Mouse (Mus musculus) liver, postnatal 0 days (tissue): ENCODE results near the gene Gm37240. TPM values are rescaled to one million over a fixed set of nuclear protein-coding genes. Genes with fewer than 3 reads are reported as not detected.
A peak's percentile ranks its signal among the peaks of the same experiment; 100 is the strongest.
"Not testable (repeated sequence)": the region's sequence is repeated elsewhere in the genome, so short reads cannot be mapped to it uniquely, and the experiment has no call there.

Source experiments
- ATAC-seq: fragments of 200-750 bp; cut with Nextera tagmentation; 2 replicates; pipeline ENCODE4 v1.8.0; 2017; ENCODE audit warnings: mild to moderate bottlenecking, moderate library complexity
- DNase-seq: peaks from one replicate; pipeline ENCODE4 v3.0.0-alpha.2; 2016
- H3K27ac ChIP-seq: fragments of 300-500 bp; sonication (generic); 2 replicates; pipeline ENCODE4 v1.5.1; 2014; ENCODE audit warnings: antibody characterized with exemption, moderate library complexity, mild to moderate bottlenecking, low read depth
- H3K27me3 ChIP-seq: fragments of 300-500 bp; sonication (generic); 2 replicates; pipeline ENCODE4 v1.6.1; 2014; ENCODE audit warnings: low read length, control low read depth, mixed read lengths; ENCODE audit not compliant: insufficient read depth
- H3K36me3 ChIP-seq: fragments of 300-500 bp; sonication (generic); replicated peaks from 2 replicates; pipeline ENCODE4 v1.6.1; 2014; ENCODE audit warnings: mild to moderate bottlenecking, control low read depth, low read length, moderate library complexity, mixed read lengths; ENCODE audit not compliant: insufficient read depth
- H3K4me1 ChIP-seq: fragments of 300-500 bp; sonication (generic); 2 replicates; pipeline ENCODE4 v1.6.1; 2014; ENCODE audit warnings: antibody characterized with exemption, mild to moderate bottlenecking, control low read depth; ENCODE audit not compliant: insufficient read depth
- H3K4me2 ChIP-seq: fragments of 300-500 bp; sonication (generic); 2 replicates; pipeline ENCODE4 v1.6.1; 2014; ENCODE audit warnings: low read depth, mild to moderate bottlenecking, low read length, moderate library complexity, mixed read lengths
- H3K4me3 ChIP-seq: fragments of 300-500 bp; sonication (generic); 2 replicates; pipeline ENCODE4 v1.5.1; 2014; ENCODE audit warnings: low read depth, low read length
- H3K9ac ChIP-seq: fragments of 300-500 bp; sonication (generic); replicated peaks from 2 replicates; pipeline ENCODE4 v1.6.1; 2014; ENCODE audit warnings: mild to moderate bottlenecking, moderate library complexity
- H3K9me3 ChIP-seq: fragments of 300-500 bp; sonication (generic); 2 replicates; pipeline ENCODE4 v1.6.1; 2016; ENCODE audit warnings: mild to moderate bottlenecking, control low read depth, low read length, mixed read lengths
- CTCF ChIP-seq: sonication (generic); IDR thresholded peaks from 2 replicates; pipeline ENCODE4 v1.5.1; 2016; ENCODE audit warnings: antibody characterized with exemption, low read depth
- EP300 ChIP-seq: IDR thresholded peaks from 2 replicates; pipeline ENCODE4 v1.6.1; 2016; ENCODE audit warnings: antibody characterized with exemption, low read depth, mild to moderate bottlenecking
- WGBS: fragments of 180-500 bp; shearing (Covaris S2); extraction: QIAGEN DNeasy Blood & Tissue Kit; methylation state at CpG from one replicate; pipeline ENCODE4 v1.1.7; 2014; ENCODE audit not compliant: insufficient replicate concordance; 5-methylcytosine and 5-hydroxymethylcytosine counted together
- polyA plus RNA-seq: library from polyadenylated mRNA; unstranded; fragments of >200 nt; fragmentation: Nextera tagmentation; extraction: Ambion mirVana; gene quantifications from 2 replicates; pipeline ENCODE4 v1.2.1, GENCODE M21; 2015

Gm37240 gene
- polyA plus RNA-seq, 1 experiment from 2014 or later, result 0.72 TPM

GRCm38 (mm10) chr3:84660380-84660779 lies 1226.9 kb downstream of the Gm37240 start:
- Histone ChIP-seq H3K36me3 (no peaks in the 10 kb centered on the region), H3K9ac (no peak overlapping the region), H3K27me3 (no peaks in the 10 kb centered on the region), H3K4me3 (no peak overlapping the region), H3K27ac (no peak overlapping the region), H3K9me3 (no peaks in the 10 kb centered on the region), H3K4me2 (no peak overlapping the region), H3K4me1 (peaks cover 11% of the 10 kb centered on the region)
- no peak for ATAC-seq
- no peak for DNase-seq
- TF ChIP-seq CTCF, result no peak
- no peak for TF ChIP-seq EP300
- 80% methylated on average over 2 of the region's 2 CpGs for WGBS

DNA sequence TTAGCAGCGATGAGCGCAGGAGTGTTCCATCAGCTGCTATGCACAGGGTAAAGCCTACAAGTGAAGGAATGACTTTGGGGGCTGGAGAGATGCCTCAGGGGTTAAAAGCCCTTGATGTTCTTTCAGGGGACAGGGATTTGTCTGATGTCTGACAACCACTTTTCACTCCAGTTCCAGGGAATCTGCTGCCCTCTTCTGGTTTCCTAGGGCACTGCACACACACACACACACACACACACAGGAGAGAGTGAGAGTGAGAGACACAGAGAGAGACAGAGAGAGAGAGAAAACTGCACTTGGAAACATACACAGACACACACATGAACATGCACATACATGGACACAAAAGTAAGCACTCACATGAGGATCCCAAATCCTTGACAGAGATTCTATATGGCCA lies 1228.4 kb downstream of the Gm37240 start:
- Histone ChIP-seq H3K27me3 (no peaks in the 10 kb centered on the region), H3K4me1 (peaks cover 21% of the 10 kb centered on the region), H3K4me3 (no peak overlapping the region), H3K27ac (no peak overlapping the region), H3K9ac (no peak overlapping the region), H3K36me3 (no peaks in the 10 kb centered on the region), H3K9me3 (no peaks in the 10 kb centered on the region), H3K4me2 (no peak overlapping the region)
- TF ChIP-seq CTCF, result peak; percentile 37
- no peak for TF ChIP-seq EP300
- ATAC-seq, result no peak
- WGBS, result 82% methylated on average over 2 of the region's 2 CpGs
- no peak for DNase-seq

- H3K27ac ChIP-seq, result no peak overlapping the region
- ATAC-seq (no peak), DNase-seq (no peak)
- H3K4me2 ChIP-seq, result no peak overlapping the region
- H3K4me3 ChIP-seq, result no peak overlapping the region
- H3K36me3 ChIP-seq, result no peaks in the 10 kb centered on the region
- peaks cover 24% of the 10 kb centered on the region for H3K4me1 ChIP-seq
- peak; percentile 25 for TF ChIP-seq CTCF
- TF ChIP-seq EP300, result no peak
- 72% methylated on average over 7 of the region's 7 CpGs for WGBS
- no peaks in the 10 kb centered on the region for H3K27me3 ChIP-seq
- no peak overlapping the region for H3K9ac ChIP-seq
- no peaks in the 10 kb centered on the region for H3K9me3 ChIP-seq
Measured at GRCm38 (mm10) chr3:84658017-84658416, 1229.3 kb downstream of the Gm37240 start.

DNA sequence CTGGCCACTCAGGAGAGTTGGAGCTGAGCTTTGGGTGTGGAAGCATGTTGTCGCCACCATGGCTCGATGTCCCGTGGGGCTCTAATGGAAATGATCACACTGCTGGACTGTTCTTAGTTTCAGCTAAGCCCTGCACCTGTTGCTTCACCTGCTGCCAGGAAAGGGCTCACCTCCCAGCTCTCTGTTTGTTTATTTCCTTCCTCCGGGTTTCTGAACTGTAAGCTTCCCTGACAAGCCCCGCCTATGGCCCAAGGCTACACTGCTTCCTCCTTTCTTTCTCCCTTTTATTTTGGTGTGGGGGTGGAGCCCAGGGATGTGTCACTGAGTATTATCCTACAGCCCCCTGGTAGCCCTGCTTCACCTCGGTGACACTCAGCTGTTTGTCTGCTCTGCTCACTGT lies 1230.1 kb downstream of the Gm37240 start:
- no peaks in the 10 kb centered on the region for H3K36me3 ChIP-seq
- DNase-seq, result peak; percentile 42
- 0 out of 2 replicates have a peak overlapping the region, but pooled peaks have one; percentile 21 for H3K9ac ChIP-seq
- no peaks in the 10 kb centered on the region for H3K27me3 ChIP-seq
- H3K4me3 ChIP-seq, result no peak overlapping the region
- peak; percentile 46 for ATAC-seq
- 36% methylated on average over 6 of the region's 6 CpGs for WGBS
- H3K4me1 ChIP-seq, result peaks cover 28% of the 10 kb centered on the region
- H3K4me2 ChIP-seq, result peak overlapping the region; percentile 10; the same call in 1 of the 2 replicates
- TF ChIP-seq CTCF (no peak), EP300 (no peak)
- no peaks in the 10 kb centered on the region for H3K9me3 ChIP-seq
- H3K27ac ChIP-seq, result peak overlapping the region; percentile 74

DNA sequence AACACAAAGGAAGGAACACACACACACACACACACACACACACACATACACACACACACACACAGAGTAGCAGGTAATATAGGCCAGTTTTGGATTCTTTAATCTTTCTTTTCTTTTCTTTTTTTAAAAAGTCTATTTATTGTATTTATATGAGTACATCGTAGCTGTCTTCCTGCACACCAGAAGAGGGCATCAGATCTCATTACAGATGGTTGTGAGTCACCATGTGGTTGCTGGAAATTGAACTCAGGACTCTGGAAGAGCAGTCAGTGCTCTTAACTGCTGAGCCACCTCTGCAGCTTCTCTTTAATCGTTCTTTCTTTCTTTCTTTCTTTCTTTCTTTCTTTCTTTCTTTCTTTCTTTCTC lies 1231.5 kb downstream of the Gm37240 start:
- not testable (repeated sequence) for H3K4me3 ChIP-seq, H3K9me3 ChIP-seq, H3K4me2 ChIP-seq

GRCm38 (mm10) chr3:84654900-84655784 lies 1232.2 kb downstream of the Gm37240 start:
- Histone ChIP-seq H3K27ac (no peak overlapping the region), H3K4me3 (no peak overlapping the region), H3K4me1 (peaks cover 28% of the 10 kb centered on the region), H3K4me2 (peak overlapping the region; percentile 68), H3K9me3 (no peaks in the 10 kb centered on the region), H3K36me3 (no peaks in the 10 kb centered on the region), H3K9ac (no peak overlapping the region), H3K27me3 (no peaks in the 10 kb centered on the region)
- no peak for TF ChIP-seq CTCF
- no peak for TF ChIP-seq EP300
- 44% methylated on average over 16 of the region's 16 CpGs for WGBS
- ATAC-seq (no peak), DNase-seq (no peak)

More for the DNA sequence above, 1231.5 kb downstream of the Gm37240 start:
- not testable (repeated sequence) for H3K9ac ChIP-seq, H3K27me3 ChIP-seq, H3K27ac ChIP-seq, ATAC-seq, DNase-seq, H3K36me3 ChIP-seq
- WGBS, result 77% methylated on average over 2 of the region's 2 CpGs
- peaks cover 28% of the 10 kb centered on the region for H3K4me1 ChIP-seq
